Mouse (Mus musculus) G1E (cell line): ENCODE results near the gene Cep152. TPM values are rescaled to one million over a fixed set of nuclear protein-coding genes. Genes with fewer than 3 reads are reported as not detected.

ENCODE experiments used
- ATAC-seq: 2 replicates; pipeline ENCODE4 v1.8.0; 2016; ENCODE audit warnings: mild to moderate bottlenecking; ENCODE audit not compliant: insufficient number of reproducible peaks, poor library complexity, low FRiP score, severe bottlenecking; ENCODE audit errors: extremely low read depth
- DNase-seq: peaks from one replicate; pipeline ENCODE4 v3.0.0; 2012; ENCODE audit warnings: low spot score
- H3K27me3 ChIP-seq: 2 replicates; pipeline ENCODE4 v1.6.1; 2012; ENCODE audit warnings: mild to moderate bottlenecking, low read length, inconsistent platforms; ENCODE audit not compliant: insufficient read depth
- H3K36me3 ChIP-seq: replicated peaks from 2 replicates; pipeline ENCODE3; 2012; ENCODE audit warnings: mild to moderate bottlenecking, inconsistent platforms
- H3K4me1 ChIP-seq: 2 replicates; pipeline ENCODE4 v1.6.1; 2012; ENCODE audit warnings: low read depth, low read length, inconsistent platforms, mixed read lengths; ENCODE audit not compliant: insufficient read depth
- H3K4me3 ChIP-seq: 2 replicates; pipeline ENCODE4 v1.5.1; 2012; ENCODE audit warnings: low read depth, mild to moderate bottlenecking, inconsistent platforms, low read length, moderate library complexity, mixed read lengths
- H3K9me3 ChIP-seq: replicated peaks from 2 replicates; pipeline ENCODE4 v1.6.1; 2012; ENCODE audit warnings: inconsistent platforms
- CTCF ChIP-seq: IDR thresholded peaks from 2 replicates; pipeline ENCODE4 v1.5.1; 2012; ENCODE audit warnings: low read depth, low read length, inconsistent platforms, mixed read lengths
- GATA1 ChIP-seq: IDR thresholded peaks from 2 replicates; pipeline ENCODE4 v1.6.1; 2012; ENCODE audit warnings: borderline replicate concordance, low read length, inconsistent platforms, mixed read lengths
- GATA2 ChIP-seq: IDR thresholded peaks from 2 replicates; pipeline ENCODE4 v1.6.1; 2012; ENCODE audit warnings: low read depth, low read length, inconsistent platforms, borderline replicate concordance
- POLR2AphosphoS5 ChIP-seq: IDR thresholded peaks from 2 replicates; pipeline ENCODE4 v1.6.1; 2012; ENCODE audit warnings: low read depth, low read length, inconsistent platforms; ENCODE audit not compliant: insufficient replicate concordance
- TAL1 ChIP-seq: conservative IDR thresholded peaks from 2 replicates; pipeline ENCODE4 v1.6.1; 2012; ENCODE audit warnings: low read depth, low read length, inconsistent platforms, mixed read lengths
- polyA plus RNA-seq: library from polyadenylated mRNA; stranded (reverse); fragments of >175 nt; gene quantifications from 2 replicates; pipeline ENCODE4 v1.2.3, GENCODE M21; 2012
- total RNA-seq, 2 experiments: library from RNA; stranded (forward) in 1 of 2; stranded (reverse) in 1 of 2; fragments of 200-1000 nt in 1 of 2; fragments of >200 nt in 1 of 2; fragmentation: Nextera tagmentation in 1 of 2; gene quantifications; 2 replicates each; pipeline ENCODE4 v1.2.3; 2014 to 2017

Gene Cep152
- total RNA-seq (2014; fragmentation: Nextera tagmentation) (6.1 and 8.0 TPM in 2 replicates), total RNA-seq (2017) (14.5 and 17.6 TPM in 2 replicates), polyA plus RNA-seq (1.6 and 2.3 TPM in 2 replicates)

- peak; percentile 97 for ATAC-seq
- TF ChIP-seq GATA2, result no peak
- no peak for TF ChIP-seq CTCF
- TF ChIP-seq GATA1, result no peak
- no peak for TF ChIP-seq TAL1
- no peak for TF ChIP-seq POLR2AphosphoS5
- peak; percentile 83 for DNase-seq
- peak within 1 kb of the TSS; percentile 88 for H3K4me3 ChIP-seq
- peaks cover 29% of the 10 kb centered on the region for H3K36me3 ChIP-seq
- no peaks in the 10 kb centered on the region for H3K9me3 ChIP-seq
- H3K4me1 ChIP-seq, result peaks cover 27% of the 10 kb centered on the region
- peaks cover 3% of the 10 kb centered on the region; the same call in 1 of the 2 replicates for H3K27me3 ChIP-seq
Observed at GRCm38 (mm10) chr2:125624837-125625351, at the start of gene Cep152. Gene Cep152, minus strand, starts transcription at chr2:125625113.

- no peak for ATAC-seq
- no peak within 1 kb of the TSS for H3K4me3 ChIP-seq
- no peaks in the 10 kb centered on the region for H3K4me1 ChIP-seq
- H3K36me3 ChIP-seq, result no peaks in the 10 kb centered on the region
- DNase-seq, result no peak
- H3K27me3 ChIP-seq, result peaks cover 3% of the 10 kb centered on the region
- TF ChIP-seq POLR2AphosphoS5 (no peak), TAL1 (no peak), GATA1 (no peak), GATA2 (no peak), CTCF (no peak)
- H3K9me3 ChIP-seq, result peaks cover 8% of the 10 kb centered on the region
Observed at GRCm38 (mm10) chr2:125672957-125673631, 48.2 kb upstream of the Cep152 start, which contains the start of gene Eid1. Gene Eid1, plus strand, starts transcription at chr2:125673095.

GRCm38 (mm10) chr2:125672568-125672956 is 47.6 kb upstream of the Cep152 start:
- no peaks in the 10 kb centered on the region for H3K4me1 ChIP-seq
- no peak for DNase-seq

GRCm38 (mm10) chr2:125670846-125671245 is 45.9 kb upstream of the Cep152 start:
- TF ChIP-seq GATA2 (no peak), TAL1 (no peak), POLR2AphosphoS5 (no peak)
- Histone ChIP-seq H3K27me3 (peaks cover 3% of the 10 kb centered on the region; the same call in 1 of the 2 replicates), H3K4me1 (no peaks in the 10 kb centered on the region), H3K36me3 (no peaks in the 10 kb centered on the region), H3K9me3 (peaks cover 8% of the 10 kb centered on the region), H3K4me3 (no peak overlapping the region)
- ATAC-seq (no peak), DNase-seq (no peak)

More at GRCm38 (mm10) chr2:125672568-125672956, 47.6 kb upstream of the Cep152 start:
- peaks cover 3% of the 10 kb centered on the region for H3K27me3 ChIP-seq
- no peak overlapping the region for H3K4me3 ChIP-seq
- H3K9me3 ChIP-seq, result peaks cover 8% of the 10 kb centered on the region
- ATAC-seq, result no peak
- TF ChIP-seq POLR2AphosphoS5 (no peak), CTCF (no peak), GATA2 (no peak), TAL1 (no peak), GATA1 (no peak)
- no peaks in the 10 kb centered on the region for H3K36me3 ChIP-seq

- Histone ChIP-seq H3K27me3 (peaks cover 2% of the 10 kb centered on the region; the same call in 1 of the 2 replicates), H3K4me1 (peaks cover 6% of the 10 kb centered on the region), H3K4me3 (no peak overlapping the region), H3K36me3 (no peaks in the 10 kb centered on the region), H3K9me3 (no peaks in the 10 kb centered on the region; the same call in 1 of the 2 replicates)
- ATAC-seq (no peak), DNase-seq (no peak)
- no peak for TF ChIP-seq CTCF
- no peak for TF ChIP-seq GATA2
- no peak for TF ChIP-seq TAL1
- TF ChIP-seq GATA1, result no peak
- TF ChIP-seq POLR2AphosphoS5, result no peak
Observed at GRCm38 (mm10) chr2:125667721-125668120, 42.8 kb upstream of the Cep152 start.

GRCm38 (mm10) chr2:125667184-125667583 is 42.3 kb upstream of the Cep152 start:
- no peaks in the 10 kb centered on the region for H3K36me3 ChIP-seq
- peaks cover 6% of the 10 kb centered on the region for H3K4me1 ChIP-seq
- H3K9me3 ChIP-seq, result no peaks in the 10 kb centered on the region
- no peak for DNase-seq
- H3K27me3 ChIP-seq, result peaks cover 2% of the 10 kb centered on the region; the same call in 1 of the 2 replicates
- no peak for ATAC-seq
- TF ChIP-seq POLR2AphosphoS5 (no peak), GATA2 (no peak), GATA1 (no peak), TAL1 (no peak), CTCF (no peak)
- H3K4me3 ChIP-seq, result no peak overlapping the region
